Mouse (Mus musculus) hindbrain, embryonic 15.5 days (tissue): ENCODE measurements around the gene Ptges3. TPM values are rescaled to one million over a fixed set of nuclear protein-coding genes. Genes with fewer than 3 reads are reported as not detected.
"Not testable (repeated sequence)": the region's sequence is repeated elsewhere in the genome, so short reads cannot be mapped to it uniquely, and the experiment has no call there.

Experiments used
- ATAC-seq: fragments of 200-750 bp; cut with Nextera tagmentation; 2 replicates; pipeline ENCODE4 v1.8.0; 2017; ENCODE audit warnings: low read depth, moderate number of reproducible peaks, moderate TSS enrichment; ENCODE audit not compliant: low FRiP score
- H3K27ac ChIP-seq: fragments of 300-500 bp; sonication (generic); replicated peaks from 2 replicates; pipeline ENCODE4 v1.5.1; 2015; ENCODE audit warnings: mild to moderate bottlenecking, inconsistent platforms
- H3K27me3 ChIP-seq: fragments of 300-500 bp; sonication (generic); 2 replicates; pipeline ENCODE4 v1.6.1; 2015; ENCODE audit warnings: control low read depth, inconsistent platforms
- H3K36me3 ChIP-seq: fragments of 300-500 bp; sonication (generic); 2 replicates; pipeline ENCODE4 v1.6.1; 2015; ENCODE audit warnings: control low read depth, inconsistent platforms
- H3K4me1 ChIP-seq: fragments of 300-500 bp; sonication (generic); replicated peaks from 2 replicates; pipeline ENCODE4 v1.6.1; 2015; ENCODE audit warnings: control low read depth, inconsistent platforms
- H3K4me2 ChIP-seq: fragments of 300-500 bp; sonication (generic); 2 replicates; pipeline ENCODE4 v1.6.1; 2015; ENCODE audit warnings: moderate library complexity, mild to moderate bottlenecking, inconsistent platforms
- H3K4me3 ChIP-seq: fragments of 300-500 bp; sonication (generic); 2 replicates; pipeline ENCODE4 v1.5.1; 2015; ENCODE audit warnings: mild to moderate bottlenecking, inconsistent platforms
- H3K9ac ChIP-seq: fragments of 300-500 bp; sonication (generic); 2 replicates; pipeline ENCODE4 v1.6.1; 2015; ENCODE audit warnings: inconsistent platforms
- H3K9me3 ChIP-seq: fragments of 300-500 bp; sonication (generic); 2 replicates; pipeline ENCODE4 v1.6.1; 2016; ENCODE audit warnings: control low read depth, inconsistent platforms
- WGBS: fragments of 180-500 bp; shearing (Covaris S2); methylation state at CpG from one replicate; pipeline ENCODE4 v1.1.7; 2015; 5-methylcytosine and 5-hydroxymethylcytosine counted together
- polyA plus RNA-seq: library from polyadenylated mRNA; unstranded; fragments of >200 nt; fragmentation: Nextera tagmentation; extraction: Ambion mirVana; gene quantifications from 2 replicates; pipeline ENCODE4 v1.2.1, GENCODE M21; 2015

Ptges3 gene
- polyA plus RNA-seq, 1 experiment from 2014 or later, result 371 TPM

- Histone ChIP-seq H3K4me1 (peaks cover 38% of the 10 kb centered on the region), H3K36me3 (peaks cover 61% of the 10 kb centered on the region)
- H3K27me3 ChIP-seq, H3K4me3 ChIP-seq, H3K9me3 ChIP-seq, ATAC-seq, H3K27ac ChIP-seq, H3K9ac ChIP-seq, H3K4me2 ChIP-seq: not testable (repeated sequence)
- 92% methylated on average over 2 of the region's 2 CpGs for WGBS
Observed at GRCm38 (mm10) chr10:128087216-128087615, 28.5 kb downstream of the Ptges3 start.

DNA sequence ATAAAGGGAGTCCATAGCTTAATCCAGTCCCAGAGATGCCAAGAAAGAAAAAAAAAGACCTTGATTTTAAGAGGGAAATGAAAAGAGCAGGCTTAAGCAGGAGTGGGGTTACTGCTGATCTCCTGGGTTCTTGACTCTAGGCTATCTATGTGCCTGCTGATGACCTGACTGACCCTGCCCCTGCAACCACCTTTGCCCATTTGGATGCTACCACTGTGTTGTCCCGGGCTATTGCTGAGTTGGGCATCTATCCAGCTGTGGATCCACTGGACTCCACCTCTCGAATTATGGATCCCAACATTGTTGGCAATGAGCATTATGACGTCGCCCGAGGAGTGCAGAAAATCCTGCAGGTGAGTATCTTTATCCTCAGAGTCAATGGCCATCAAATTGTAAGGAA is 29.4 kb downstream of the Ptges3 start:
- H3K9me3 ChIP-seq, result no peaks in the 10 kb centered on the region
- no peak overlapping the region for H3K9ac ChIP-seq
- no peak for ATAC-seq
- WGBS, result 94% methylated on average over 5 of the region's 5 CpGs
- no peaks in the 10 kb centered on the region for H3K27me3 ChIP-seq
- H3K4me3 ChIP-seq, result no peak overlapping the region
- H3K4me1 ChIP-seq, result peaks cover 39% of the 10 kb centered on the region
- peaks cover 61% of the 10 kb centered on the region for H3K36me3 ChIP-seq
- H3K27ac ChIP-seq, result no peak overlapping the region
- H3K4me2 ChIP-seq, result no peak overlapping the region

DNA sequence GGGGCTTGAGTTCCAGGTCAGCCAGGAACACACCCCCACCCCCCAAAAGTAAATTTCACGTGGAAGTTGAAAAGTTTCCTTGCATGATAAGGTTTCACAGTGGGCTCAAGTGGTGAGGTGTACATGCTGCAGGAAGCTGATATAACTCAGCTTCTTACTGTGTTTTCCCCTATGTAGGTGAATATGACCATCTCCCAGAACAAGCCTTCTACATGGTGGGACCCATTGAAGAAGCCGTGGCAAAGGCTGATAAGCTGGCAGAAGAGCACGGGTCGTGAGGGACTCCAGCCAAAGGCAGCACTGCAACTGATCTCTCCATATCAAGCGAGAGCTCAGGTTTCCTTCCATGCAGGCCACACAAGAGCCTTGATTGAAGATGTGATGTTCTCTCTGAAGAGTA is 31.1 kb downstream of the Ptges3 start:
- H3K36me3 ChIP-seq, result peaks cover 59% of the 10 kb centered on the region
- 76% methylated on average over 5 of the region's 5 CpGs for WGBS

GRCm38 (mm10) chr10:128090651-128091563 is 32.2 kb downstream of the Ptges3 start:
- peaks cover 49% of the 10 kb centered on the region for H3K36me3 ChIP-seq
- H3K4me3 ChIP-seq, result peak overlapping the region; percentile 82
- ATAC-seq, result peak; percentile 24
- 8% methylated on average over 14 of the region's 14 CpGs for WGBS
- no peaks in the 10 kb centered on the region for H3K27me3 ChIP-seq
- H3K9me3 ChIP-seq, result no peaks in the 10 kb centered on the region
- H3K4me1 ChIP-seq, result peaks cover 43% of the 10 kb centered on the region
- H3K4me2 ChIP-seq, result peak overlapping the region; percentile 91
- peak overlapping the region; percentile 84 for H3K9ac ChIP-seq
- peak overlapping the region; percentile 86 for H3K27ac ChIP-seq

More for the DNA sequence above, 31.1 kb downstream of the Ptges3 start:
- Histone ChIP-seq H3K27me3 (no peaks in the 10 kb centered on the region), H3K27ac (no peak overlapping the region), H3K4me3 (no peak overlapping the region), H3K4me1 (peaks cover 49% of the 10 kb centered on the region), H3K9me3 (no peaks in the 10 kb centered on the region), H3K4me2 (no peak overlapping the region), H3K9ac (no peak overlapping the region)
- no peak for ATAC-seq

GRCm38 (mm10) chr10:128091564-128092505 is 33.1 kb downstream of the Ptges3 start, which contains the start of gene Baz2a:
Gene Baz2a (plus strand): TSS chr10:128091577.
- 1% methylated on average over 20 of the region's 20 CpGs for WGBS
- peak; percentile 3; the same call in 1 of the 2 replicates for ATAC-seq

GRCm38 (mm10) chr10:128092506-128093495 is 34.0 kb downstream of the Ptges3 start:
- H3K27me3 ChIP-seq, result no peaks in the 10 kb centered on the region
- peaks cover 45% of the 10 kb centered on the region for H3K4me1 ChIP-seq
- H3K27ac ChIP-seq, result peak overlapping the region; percentile 86
- H3K36me3 ChIP-seq, result peaks cover 31% of the 10 kb centered on the region
- H3K4me3 ChIP-seq, result peak overlapping the region; percentile 82
- peak; percentile 55 for ATAC-seq
- H3K9me3 ChIP-seq, result no peaks in the 10 kb centered on the region
- peak overlapping the region; percentile 84 for H3K9ac ChIP-seq
- peak overlapping the region; percentile 91 for H3K4me2 ChIP-seq
- under 1% methylated on average over 69 of the region's 88 CpGs for WGBS

More at GRCm38 (mm10) chr10:128091564-128092505, 33.1 kb downstream of the Ptges3 start, which contains the start of gene Baz2a:
- Histone ChIP-seq H3K27ac (peak within 1 kb of the TSS; percentile 86), H3K9ac (peak within 1 kb of the TSS; percentile 84), H3K27me3 (no peaks in the 10 kb centered on the region), H3K4me1 (peaks cover 42% of the 10 kb centered on the region), H3K36me3 (peaks cover 39% of the 10 kb centered on the region), H3K4me2 (peak within 1 kb of the TSS; percentile 91), H3K9me3 (no peaks in the 10 kb centered on the region), H3K4me3 (peak within 1 kb of the TSS; percentile 82)

- Histone ChIP-seq H3K4me3 (peak overlapping the region; percentile 82), H3K27me3 (no peaks in the 10 kb centered on the region), H3K4me1 (peaks cover 54% of the 10 kb centered on the region), H3K9ac (peak overlapping the region; percentile 84; the same call in 1 of the 2 replicates), H3K4me2 (peak overlapping the region; percentile 91), H3K27ac (peak overlapping the region; percentile 86), H3K9me3 (no peaks in the 10 kb centered on the region), H3K36me3 (peaks cover 22% of the 10 kb centered on the region)
- no peak for ATAC-seq
- 22% methylated on average over 13 of the region's 13 CpGs for WGBS
Observed at GRCm38 (mm10) chr10:128093496-128094294, 34.9 kb downstream of the Ptges3 start.

DNA sequence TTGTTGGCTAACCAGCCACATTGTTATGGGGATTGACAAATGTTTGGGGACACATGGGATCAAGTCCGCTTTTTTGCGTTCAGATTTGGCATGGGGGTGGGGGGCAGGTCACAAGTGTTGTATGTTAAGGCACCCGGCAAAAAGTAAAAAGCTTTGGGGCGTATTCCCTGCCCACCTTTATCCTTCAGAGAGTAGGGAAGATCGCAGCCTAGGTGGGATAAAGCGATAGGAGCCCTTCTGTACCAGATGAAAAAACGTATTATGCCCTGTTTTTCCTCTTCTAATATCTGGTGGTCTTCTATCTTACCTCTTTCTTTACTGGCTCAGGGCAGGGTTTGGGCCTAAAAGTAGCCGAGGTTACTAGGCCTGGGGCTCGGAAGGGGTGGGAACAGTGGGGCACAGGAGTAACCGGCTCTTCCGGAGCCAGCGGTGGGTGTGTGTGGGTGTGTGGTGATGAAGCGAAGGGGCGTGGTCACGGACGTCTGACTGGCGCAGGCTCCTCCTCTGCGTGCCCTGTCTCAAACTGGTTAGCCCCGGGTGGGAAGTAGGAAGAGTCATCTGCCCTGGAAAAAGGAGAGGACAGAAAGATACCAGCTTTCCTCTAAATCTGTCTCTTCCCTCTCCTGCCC is 35.7 kb downstream of the Ptges3 start:
- no peak overlapping the region; the same call in 1 of the 2 replicates for H3K27ac ChIP-seq

DNA sequence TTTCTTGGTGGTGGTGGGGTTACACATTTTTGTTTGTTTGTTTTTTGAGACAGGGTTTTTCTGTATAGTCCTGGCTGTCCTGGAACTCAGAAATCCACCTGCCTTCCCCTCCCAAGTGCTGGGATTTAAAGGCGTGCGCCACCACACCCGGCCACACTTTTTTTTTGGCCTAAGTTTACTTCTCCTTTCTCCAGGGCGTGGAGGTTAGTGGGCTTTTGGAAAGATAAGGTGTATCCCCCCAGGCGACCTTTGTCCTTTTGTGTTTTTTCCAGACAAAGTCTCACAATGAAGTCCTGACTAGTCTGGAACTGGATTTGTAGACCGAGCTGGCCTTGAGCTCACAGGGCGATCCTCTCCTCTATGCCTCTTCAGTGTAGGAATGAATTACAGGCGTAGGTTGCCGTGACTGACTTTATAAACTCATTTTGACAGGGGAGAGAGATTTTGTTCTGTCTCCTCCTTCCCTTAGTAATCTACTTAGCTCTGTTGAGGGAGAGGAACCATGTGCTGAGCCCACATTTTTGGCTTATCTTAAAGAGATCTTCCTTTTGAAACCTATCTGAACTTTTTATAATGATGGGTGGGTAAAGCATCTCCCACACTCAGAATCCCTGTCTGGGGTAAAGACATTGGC is 36.4 kb downstream of the Ptges3 start:
- H3K9me3 ChIP-seq, result no peaks in the 10 kb centered on the region
- H3K9ac ChIP-seq, result no peak overlapping the region
- H3K4me1 ChIP-seq, result peaks cover 56% of the 10 kb centered on the region
- H3K4me2 ChIP-seq, result peak overlapping the region; percentile 91
- 0 out of 2 replicates have a peak overlapping the region, but pooled peaks have one; percentile 28 for H3K4me3 ChIP-seq
- peaks cover 7% of the 10 kb centered on the region for H3K36me3 ChIP-seq
- no peak for ATAC-seq
- H3K27me3 ChIP-seq, result no peaks in the 10 kb centered on the region
- H3K27ac ChIP-seq, result no peak overlapping the region
- WGBS, result 35% methylated on average over 9 of the region's 9 CpGs

More for the DNA sequence above, 35.7 kb downstream of the Ptges3 start:
- peaks cover 14% of the 10 kb centered on the region for H3K36me3 ChIP-seq
- H3K4me1 ChIP-seq, result peaks cover 56% of the 10 kb centered on the region
- no peak for ATAC-seq
- H3K4me3 ChIP-seq, result peak overlapping the region; percentile 28
- peak overlapping the region; percentile 91 for H3K4me2 ChIP-seq
- 11% methylated on average over 19 of the region's 19 CpGs for WGBS
- peak overlapping the region; percentile 21; the same call in 1 of the 2 replicates for H3K9ac ChIP-seq
- H3K27me3 ChIP-seq, result no peaks in the 10 kb centered on the region
- no peaks in the 10 kb centered on the region for H3K9me3 ChIP-seq
